15 mouse cellular contexts compared by ENCODE assay signal in genomic region chr5:114085501-114085900, GRCm38 (mm10). TPM values are rescaled to one million over a fixed set of nuclear protein-coding genes. Genes with fewer than 3 reads are reported as not detected.
"Had no signal": no experiment of that assay in that cellular context is flagged by ENCODE, and none has a peak within 500 bp of the region (broad histone marks: within the 10 kb centered on the region; RNA-seq: fewer than 3 reads in every experiment).

No protein-coding gene starts in this region.

- H3K27ac ChIP-seq: left cerebral cortex, adult 2 months; limb, embryonic 10.5 days; liver, embryonic 15.5 days; midbrain, embryonic 12.5 days; stomach, postnatal 0 days had no signal

- ATAC-seq: lung, postnatal 0 days; midbrain, embryonic 16.5 days had no signal

- H3K9me3 ChIP-seq: limb, embryonic 10.5 days; liver, embryonic 15.5 days; midbrain, embryonic 12.5 days had no signal

- H3K4me3 ChIP-seq: left cerebral cortex, adult 2 months; limb, embryonic 10.5 days; liver, embryonic 15.5 days; midbrain, embryonic 12.5 days had no signal

- H3K36me3 ChIP-seq: limb, embryonic 10.5 days; liver, embryonic 15.5 days; midbrain, embryonic 12.5 days had no signal

- H3K4me2 ChIP-seq: liver, embryonic 11.5 days; liver, embryonic 15.5 days; midbrain, embryonic 12.5 days had no signal

- H3K9ac ChIP-seq: liver, embryonic 15.5 days; midbrain, embryonic 12.5 days had no signal

- DNase-seq: kidney, adult 2 months; kidney, postnatal 25 days; lung, adult 2 months; lung, postnatal 4 days; thymus, adult 2 months; thymus, postnatal 25 days had no signal

- H3K27me3 ChIP-seq: midbrain, embryonic 12.5 days had no signal

- H3K4me1 ChIP-seq: limb, embryonic 10.5 days; liver, embryonic 15.5 days had no signal

RNA-seq across cellular contexts. Expression of gene Svop, which starts 5.9 kb away (rescaled TPM):
- total RNA-seq: megakaryocyte, adult 5-6 weeks had no signal
- polyA plus RNA-seq: liver, embryonic 11.5 days; liver, embryonic 15.5 days; lung, adult 2 months; lung, postnatal 0 days had no signal
